Mouse (Mus musculus) lung, postnatal 4 days (tissue): ENCODE measurements around the gene Rasal1.

Experiments
- DNase-seq, 2 experiments: peaks; one replicate each; pipeline ENCODE4 v3.0.0; 2021

Rasal1 gene

GRCm38 (mm10) chr5:120648569-120649373 lies at the start of gene Rasal1:
Gene Rasal1 (plus strand): TSS chr5:120648812.
- peak; percentile 51 to 55 for DNase-seq

- DNase-seq, result no peak
These were observed 49.0 kb upstream of the Rasal1 start for GRCm38 (mm10) chr5:120599625-120600024.

- no peak for DNase-seq
These were observed 47.5 kb upstream of the Rasal1 start for GRCm38 (mm10) chr5:120600946-120601668.

GRCm38 (mm10) chr5:120602210-120602609 lies 46.4 kb upstream of the Rasal1 start:
- no peak for DNase-seq

- no peak for DNase-seq
These were observed 45.1 kb upstream of the Rasal1 start for GRCm38 (mm10) chr5:120603515-120603914.

- DNase-seq, result peak; percentile 74 to 86
These were observed 43.8 kb upstream of the Rasal1 start for GRCm38 (mm10) chr5:120604839-120605238.

GRCm38 (mm10) chr5:120605241-120605661 lies 43.4 kb upstream of the Rasal1 start:
- DNase-seq, result no peak

- peak; percentile 79 to 90 for DNase-seq
These were observed 42.9 kb upstream of the Rasal1 start for GRCm38 (mm10) chr5:120605688-120606087.

- DNase-seq, result peak in 1 of 2 experiments; percentile 22
These were observed 41.9 kb upstream of the Rasal1 start for GRCm38 (mm10) chr5:120606590-120607200.

- no peak for DNase-seq
These were observed 41.3 kb upstream of the Rasal1 start for GRCm38 (mm10) chr5:120607335-120607734.

- DNase-seq, result no peak
These were observed 39.3 kb upstream of the Rasal1 start for GRCm38 (mm10) chr5:120609246-120609775.

- no peak for DNase-seq
These were observed 37.7 kb upstream of the Rasal1 start for GRCm38 (mm10) chr5:120610906-120611305.

- no peak for DNase-seq
These were observed 37.2 kb upstream of the Rasal1 start for GRCm38 (mm10) chr5:120611416-120611815.

- peak; percentile 96 to 97 for DNase-seq
These were observed 36.2 kb upstream of the Rasal1 start, which contains the start of the genes Rita1 and Ddx54 for GRCm38 (mm10) chr5:120612442-120612821. Gene Rita1 (minus strand): TSS chr5:120612589. Gene Ddx54 (plus strand): TSS chr5:120612739.

- DNase-seq, result peak; percentile 100
These were observed 35.6 kb upstream of the Rasal1 start for GRCm38 (mm10) chr5:120612822-120613604.

GRCm38 (mm10) chr5:120615903-120616302 lies 32.7 kb upstream of the Rasal1 start:
- no peak for DNase-seq

GRCm38 (mm10) chr5:120618778-120619177 lies 29.8 kb upstream of the Rasal1 start:
- no peak for DNase-seq

- peak; percentile 31 to 67 for DNase-seq
These were observed 29.4 kb upstream of the Rasal1 start for GRCm38 (mm10) chr5:120619201-120619600.

- DNase-seq, result peak; percentile 73 to 85
These were observed 28.1 kb upstream of the Rasal1 start for GRCm38 (mm10) chr5:120620375-120621077.

- peak in 1 of 2 experiments; percentile 48 for DNase-seq
These were observed 27.4 kb upstream of the Rasal1 start for GRCm38 (mm10) chr5:120621078-120621765.

GRCm38 (mm10) chr5:120621846-120622197 lies 26.8 kb upstream of the Rasal1 start:
- DNase-seq, result no peak
